Mouse (Mus musculus): ENCODE results near the gene Srp54c.
"Not testable (repeated sequence)": the region's sequence is repeated elsewhere in the genome, so short reads cannot be mapped to it uniquely, and the experiment has no call there.

Gene Srp54c

GRCm38 (mm10) chr12:55229626-55230519 lies at the start of gene Srp54c:
Srp54c (plus strand) TSS chr12:55230168.
- DNase-seq (ENCODE audit: low spot score) = not testable (repeated sequence)

- DNase-seq (ENCODE audit: low spot score) = not testable (repeated sequence)
Measured at GRCm38 (mm10) chr12:55187686-55188085, 42.3 kb upstream of the Srp54c start.

- DNase-seq (ENCODE audit: low spot score) = not testable (repeated sequence)
Measured at GRCm38 (mm10) chr12:55189127-55189526, 40.8 kb upstream of the Srp54c start.

GRCm38 (mm10) chr12:55199306-55199705 lies 30.7 kb upstream of the Srp54c start, which contains the start of gene 1700047I17Rik2:
1700047I17Rik2 (plus strand) TSS chr12:55199592.
- DNase-seq (ENCODE audit: low spot score) = not testable (repeated sequence)

GRCm38 (mm10) chr12:55199799-55200198 lies 30.2 kb upstream of the Srp54c start:
- not testable (repeated sequence) for DNase-seq (ENCODE audit: low spot score)

- not testable (repeated sequence) for DNase-seq (ENCODE audit: low spot score)
Measured at GRCm38 (mm10) chr12:55212944-55213343, 17.0 kb upstream of the Srp54c start.

- DNase-seq (ENCODE audit: low spot score) = not testable (repeated sequence)
Measured at GRCm38 (mm10) chr12:55230520-55230861, 523 bp downstream of the Srp54c start.

- DNase-seq (ENCODE audit: low spot score) = not testable (repeated sequence)
Measured at GRCm38 (mm10) chr12:55242243-55242642, 12.3 kb downstream of the Srp54c start.

- DNase-seq (ENCODE audit: low spot score) = not testable (repeated sequence)
Measured at GRCm38 (mm10) chr12:55261950-55262349, 32.0 kb downstream of the Srp54c start.

GRCm38 (mm10) chr12:55263385-55263784 lies 33.4 kb downstream of the Srp54c start:
- not testable (repeated sequence) for DNase-seq (ENCODE audit: low spot score)

GRCm38 (mm10) chr12:55272243-55272642 lies 42.3 kb downstream of the Srp54c start:
- DNase-seq (ENCODE audit: low spot score) = no peak

- not testable (repeated sequence) for DNase-seq (ENCODE audit: low spot score)
Measured at GRCm38 (mm10) chr12:55277583-55277982, 47.6 kb downstream of the Srp54c start.

- no peak for DNase-seq (ENCODE audit: low spot score)
Measured at GRCm38 (mm10) chr12:55298112-55298511, 68.1 kb downstream of the Srp54c start.

- no peak for DNase-seq (ENCODE audit: low spot score)
Measured at GRCm38 (mm10) chr12:55299336-55299735, 69.4 kb downstream of the Srp54c start, which contains the start of gene 1110008L16Rik. 1110008L16Rik (plus strand) TSS chr12:55299577.

GRCm38 (mm10) chr12:55300820-55301351 lies 70.9 kb downstream of the Srp54c start:
- no peak for DNase-seq (ENCODE audit: low spot score)

- no peak for DNase-seq (ENCODE audit: low spot score)
Measured at GRCm38 (mm10) chr12:55301472-55302300, 71.7 kb downstream of the Srp54c start.

GRCm38 (mm10) chr12:55302485-55303441 lies 72.8 kb downstream of the Srp54c start, which contains the start of gene Ppp2r3c:
Ppp2r3c (minus strand) TSS chr12:55302998.
- DNase-seq (ENCODE audit: low spot score) = peak; percentile 49

GRCm38 (mm10) chr12:55306371-55306770 lies 76.4 kb downstream of the Srp54c start:
- no peak for DNase-seq (ENCODE audit: low spot score)

GRCm38 (mm10) chr12:55307566-55307965 lies 77.6 kb downstream of the Srp54c start:
- no peak for DNase-seq (ENCODE audit: low spot score)

GRCm38 (mm10) chr12:55308731-55309130 lies 78.8 kb downstream of the Srp54c start:
- no peak for DNase-seq (ENCODE audit: low spot score)

- DNase-seq (ENCODE audit: low spot score) = no peak
Measured at GRCm38 (mm10) chr12:55309501-55309900, 79.5 kb downstream of the Srp54c start.
